Mouse (Mus musculus) testis, adult 2 months (tissue): ENCODE measurements around the gene Mapk8.

Source experiments
- CTCF ChIP-seq: fragments of 200-500 bp; IDR thresholded peaks from 2 replicates; pipeline ENCODE4 v1.5.1; 2012; ENCODE audit warnings: low read depth, mild to moderate bottlenecking, inconsistent platforms, low read length, moderate library complexity; ENCODE audit not compliant: control insufficient read depth, insufficient read depth, insufficient replicate concordance
- POLR2A ChIP-seq: fragments of 200-500 bp; IDR thresholded peaks from 2 replicates; pipeline ENCODE4 v1.6.1; 2012; ENCODE audit warnings: low read depth, mild to moderate bottlenecking, inconsistent platforms, low read length, moderate library complexity; ENCODE audit not compliant: control insufficient read depth

GRCm38 (mm10) chr14:33487805-33488550, 41.0 kb upstream of the Mapk8 start:
- no peak for TF ChIP-seq POLR2A
- no peak for TF ChIP-seq CTCF
